Mouse (Mus musculus): Measurements from ENCODE around the gene H2afz. TPM values are rescaled to one million over a fixed set of nuclear protein-coding genes. Genes with fewer than 3 reads are reported as not detected.
"Not testable (repeated sequence)": the region's sequence is repeated elsewhere in the genome, so short reads cannot be mapped to it uniquely, and the experiment has no call there.

H2afz gene
- polyA plus RNA-seq, 1 experiment from 2014 or later = 1,003 TPM

GRCm38 (mm10) chr3:137846552-137846951 lies 17.7 kb upstream of the H2afz start:
- Histone ChIP-seq H3K27ac (replicated peaks) (no peak overlapping the region), H3K27me3 (no peaks in the 10 kb centered on the region), H3K4me2 (no peak overlapping the region), H3K4me3 (no peak overlapping the region), H3K36me3 (no peaks in the 10 kb centered on the region), H3K9me3 (no peaks in the 10 kb centered on the region), H3K4me1 (replicated peaks) (no peaks in the 10 kb centered on the region), H3K9ac (no peak overlapping the region)
- ATAC-seq (ENCODE audit: low read depth) = no peak
- 79% methylated on average over 5 of the region's 5 CpGs for WGBS

GRCm38 (mm10) chr3:137848354-137848753 lies 15.9 kb upstream of the H2afz start:
- no peaks in the 10 kb centered on the region for H3K9me3 ChIP-seq
- no peaks in the 10 kb centered on the region for H3K27me3 ChIP-seq
- H3K4me2 ChIP-seq = no peak overlapping the region
- no peak overlapping the region for H3K4me3 ChIP-seq
- no peaks in the 10 kb centered on the region for H3K36me3 ChIP-seq
- no peak for ATAC-seq (ENCODE audit: low read depth)
- H3K9ac ChIP-seq = no peak overlapping the region
- H3K27ac ChIP-seq (replicated peaks) = no peak overlapping the region
- WGBS = 92% methylated on average over 9 of the region's 9 CpGs
- no peaks in the 10 kb centered on the region for H3K4me1 ChIP-seq (replicated peaks)

- no peak overlapping the region for H3K9ac ChIP-seq
- H3K9me3 ChIP-seq = no peaks in the 10 kb centered on the region
- no peak overlapping the region for H3K4me3 ChIP-seq
- H3K36me3 ChIP-seq = no peaks in the 10 kb centered on the region
- 93% methylated on average over 5 of the region's 5 CpGs for WGBS
- H3K4me2 ChIP-seq = no peak overlapping the region
- no peaks in the 10 kb centered on the region for H3K4me1 ChIP-seq (replicated peaks)
- no peak for ATAC-seq (ENCODE audit: low read depth)
- H3K27ac ChIP-seq (replicated peaks) = no peak overlapping the region
- no peaks in the 10 kb centered on the region for H3K27me3 ChIP-seq
Measured at GRCm38 (mm10) chr3:137849697-137850096, 14.6 kb upstream of the H2afz start.

GRCm38 (mm10) chr3:137851196-137851595 lies 13.1 kb upstream of the H2afz start:
- Histone ChIP-seq H3K4me1 (replicated peaks) (no peaks in the 10 kb centered on the region), H3K4me2 (no peak overlapping the region), H3K27ac (replicated peaks) (no peak overlapping the region), H3K9me3 (no peaks in the 10 kb centered on the region), H3K27me3 (no peaks in the 10 kb centered on the region), H3K4me3 (no peak overlapping the region), H3K9ac (no peak overlapping the region), H3K36me3 (no peaks in the 10 kb centered on the region)
- 92% methylated on average over 2 of the region's 2 CpGs for WGBS
- ATAC-seq (ENCODE audit: low read depth) = no peak

GRCm38 (mm10) chr3:137853011-137853410 lies 11.3 kb upstream of the H2afz start:
- 97% methylated on average over 1 of the region's 1 CpGs for WGBS
- H3K4me3 ChIP-seq, H3K36me3 ChIP-seq: not testable (repeated sequence)

GRCm38 (mm10) chr3:137855328-137855727 lies 9.0 kb upstream of the H2afz start:
- Histone ChIP-seq H3K27me3 (no peaks in the 10 kb centered on the region), H3K4me1 (replicated peaks) (no peaks in the 10 kb centered on the region), H3K4me3 (no peak overlapping the region), H3K9me3 (no peaks in the 10 kb centered on the region), H3K27ac (replicated peaks) (no peak overlapping the region), H3K9ac (no peak overlapping the region), H3K36me3 (no peaks in the 10 kb centered on the region), H3K4me2 (no peak overlapping the region)
- no peak for ATAC-seq (ENCODE audit: low read depth)
- 79% methylated on average over 3 of the region's 3 CpGs for WGBS

More at GRCm38 (mm10) chr3:137853011-137853410, 11.3 kb upstream of the H2afz start:
- H3K4me1 ChIP-seq (replicated peaks); H3K9ac ChIP-seq; ATAC-seq (ENCODE audit: low read depth); H3K9me3 ChIP-seq; H3K4me2 ChIP-seq; H3K27ac ChIP-seq (replicated peaks); H3K27me3 ChIP-seq: not testable (repeated sequence)

- WGBS = 81% methylated on average over 7 of the region's 7 CpGs
- no peaks in the 10 kb centered on the region for H3K4me1 ChIP-seq (replicated peaks)
- no peaks in the 10 kb centered on the region for H3K27me3 ChIP-seq
- H3K27ac ChIP-seq (replicated peaks) = no peak overlapping the region
- H3K4me3 ChIP-seq = no peak overlapping the region
- H3K36me3 ChIP-seq = no peaks in the 10 kb centered on the region
- ATAC-seq (ENCODE audit: low read depth) = no peak
- no peak overlapping the region for H3K9ac ChIP-seq
- no peaks in the 10 kb centered on the region for H3K9me3 ChIP-seq
- no peak overlapping the region for H3K4me2 ChIP-seq
Measured at GRCm38 (mm10) chr3:137856061-137856460, 8.2 kb upstream of the H2afz start.

GRCm38 (mm10) chr3:137860394-137861170 lies 3.7 kb upstream of the H2afz start:
- Histone ChIP-seq H3K27ac (replicated peaks) (no peak overlapping the region), H3K36me3 (no peaks in the 10 kb centered on the region), H3K9ac (no peak overlapping the region), H3K27me3 (no peaks in the 10 kb centered on the region), H3K4me1 (replicated peaks) (peaks cover 7% of the 10 kb centered on the region), H3K9me3 (no peaks in the 10 kb centered on the region), H3K4me3 (no peak overlapping the region), H3K4me2 (no peak overlapping the region)
- WGBS = 79% methylated on average over 8 of the region's 8 CpGs
- ATAC-seq (ENCODE audit: low read depth) = no peak

- no peak for ATAC-seq (ENCODE audit: low read depth)
- no peak overlapping the region for H3K4me2 ChIP-seq
- no peak overlapping the region for H3K4me3 ChIP-seq
- H3K9me3 ChIP-seq = no peaks in the 10 kb centered on the region
- no peak overlapping the region for H3K9ac ChIP-seq
- WGBS = 86% methylated on average over 4 of the region's 4 CpGs
- H3K36me3 ChIP-seq = 0 out of 2 replicates have a peak, but pooled peaks cover 3% of the 10 kb centered on the region
- H3K4me1 ChIP-seq (replicated peaks) = peaks cover 14% of the 10 kb centered on the region
- H3K27ac ChIP-seq (replicated peaks) = no peak overlapping the region
- H3K27me3 ChIP-seq = no peaks in the 10 kb centered on the region
Measured at GRCm38 (mm10) chr3:137861436-137861835, 2.9 kb upstream of the H2afz start.

- 0 out of 2 replicates have a peak, but pooled peaks cover 3% of the 10 kb centered on the region for H3K36me3 ChIP-seq
- ATAC-seq (ENCODE audit: low read depth) = no peak
- no peak overlapping the region for H3K4me3 ChIP-seq
- peaks cover 21% of the 10 kb centered on the region for H3K4me1 ChIP-seq (replicated peaks)
- no peak overlapping the region for H3K27ac ChIP-seq (replicated peaks)
- H3K4me2 ChIP-seq = no peak overlapping the region
- no peak overlapping the region for H3K9ac ChIP-seq
- 94% methylated on average over 3 of the region's 3 CpGs for WGBS
- no peaks in the 10 kb centered on the region for H3K27me3 ChIP-seq
- H3K9me3 ChIP-seq = no peaks in the 10 kb centered on the region
Measured at GRCm38 (mm10) chr3:137862600-137862999, 1.7 kb upstream of the H2afz start.

- no peak; the same call in 1 of the 2 replicates for ATAC-seq (ENCODE audit: low read depth)
- WGBS = 37% methylated on average over 22 of the region's 22 CpGs
- H3K4me3 ChIP-seq = peak overlapping the region; percentile 86
- peak overlapping the region; percentile 65 for H3K4me2 ChIP-seq
- peak overlapping the region; percentile 79 for H3K9ac ChIP-seq
- H3K36me3 ChIP-seq = 0 out of 2 replicates have a peak, but pooled peaks cover 3% of the 10 kb centered on the region
- peak overlapping the region; percentile 98 for H3K27ac ChIP-seq (replicated peaks)
- H3K27me3 ChIP-seq = no peaks in the 10 kb centered on the region
- H3K9me3 ChIP-seq = no peaks in the 10 kb centered on the region
- peaks cover 24% of the 10 kb centered on the region for H3K4me1 ChIP-seq (replicated peaks)
Measured at GRCm38 (mm10) chr3:137863330-137864123, 760 bp upstream of the H2afz start.
